Mouse (Mus musculus) adrenal gland (tissue): ENCODE measurements at regions not wholly inside any gene's neighbourhood (a gene's known extent, or its start where the extent isn't known, plus 50 kb on each side); places are given as distances from the start of the nearest gene placed in this dataset.

Experiments
- intact Hi-C: fragments of 180-260 bp; cut with DNase I; formaldehyde crosslinking; loops from one replicate; pipeline ENCODE4 v1.15.1; 2025

- intact Hi-C loops, result no loop called here
Observed at GRCm38 (mm10) chr6:103386591-103386990, 123.8 kb upstream of the Chl1 start.

DNA sequence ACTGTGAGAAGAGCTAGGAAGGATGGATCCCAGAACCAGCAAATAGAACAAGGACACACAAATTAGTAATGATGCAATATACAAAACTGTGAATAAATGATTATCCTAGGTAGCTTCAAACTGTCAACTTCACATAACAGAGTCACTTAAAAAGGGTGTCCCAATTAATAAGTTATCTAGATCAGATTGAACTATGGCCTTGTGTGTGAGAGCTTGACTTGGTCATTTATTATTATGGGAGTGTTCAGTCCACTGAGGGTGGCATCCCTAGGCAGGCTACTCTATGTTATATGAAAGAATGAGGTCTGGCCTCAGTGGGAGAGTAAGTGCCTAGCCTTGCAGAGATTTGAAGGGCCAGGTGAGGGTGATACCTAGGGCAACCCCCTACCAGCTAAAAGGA is 104.4 kb upstream of the Chl1 start:
- intact Hi-C loops, result no loop called here

- intact Hi-C loops, result no loop called here
Observed at GRCm38 (mm10) chr6:103414888-103415287, 95.5 kb upstream of the Chl1 start.

DNA sequence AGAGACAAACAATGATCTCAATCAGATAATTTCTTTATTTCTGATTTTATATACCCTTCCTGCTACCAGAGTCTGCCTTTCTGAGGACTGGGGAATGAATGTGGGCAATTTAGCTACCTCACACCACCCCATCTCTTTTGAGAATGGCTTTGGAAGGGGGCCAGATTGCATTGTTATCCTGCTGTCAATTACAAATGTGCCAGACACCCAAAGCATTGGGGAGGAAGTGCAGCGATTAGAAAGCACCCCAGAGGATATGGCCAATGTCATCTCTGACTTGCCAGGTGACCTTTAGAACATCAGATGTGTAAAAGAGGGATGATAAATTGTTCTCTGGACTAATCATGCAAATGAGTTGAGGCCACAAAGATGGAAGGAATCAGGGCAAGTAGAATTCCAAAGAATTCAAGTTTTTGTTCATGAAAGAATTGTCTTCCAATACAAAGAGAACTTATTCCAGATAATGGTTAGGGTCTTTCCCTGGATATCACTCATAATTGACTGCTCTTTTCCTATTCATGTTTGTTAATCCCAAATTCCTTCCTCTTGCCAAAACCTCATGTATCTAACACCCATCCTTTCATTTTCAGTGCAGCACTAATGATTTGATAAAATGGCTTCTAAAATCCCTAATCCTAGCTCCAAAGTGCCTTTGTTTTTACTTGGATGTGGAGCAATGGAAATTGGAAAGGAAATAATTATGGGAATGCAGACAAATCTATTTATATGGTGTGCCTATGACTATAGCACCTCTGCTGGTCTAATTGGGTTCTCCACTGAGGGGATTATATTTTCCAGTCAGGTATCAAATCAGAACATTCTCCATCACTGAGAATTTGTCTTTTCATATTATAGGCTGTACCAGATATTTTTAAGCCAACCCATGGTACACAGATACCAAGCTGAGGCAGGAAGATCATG is 89.1 kb upstream of the Chl1 start:
- intact Hi-C loops, result no loop called here

- intact Hi-C loops, result no loop called here
Observed at GRCm38 (mm10) chr6:103430933-103431594, 79.3 kb upstream of the Chl1 start.

- intact Hi-C loops, result no loop called here
Observed at GRCm38 (mm10) chr6:103431595-103431957, 78.8 kb upstream of the Chl1 start.
